Mouse (Mus musculus): ENCODE data around the gene Fars2.
"Not testable (repeated sequence)": the region's sequence is repeated elsewhere in the genome, so short reads cannot be mapped to it uniquely, and the experiment has no call there.

Fars2 gene

DNA sequence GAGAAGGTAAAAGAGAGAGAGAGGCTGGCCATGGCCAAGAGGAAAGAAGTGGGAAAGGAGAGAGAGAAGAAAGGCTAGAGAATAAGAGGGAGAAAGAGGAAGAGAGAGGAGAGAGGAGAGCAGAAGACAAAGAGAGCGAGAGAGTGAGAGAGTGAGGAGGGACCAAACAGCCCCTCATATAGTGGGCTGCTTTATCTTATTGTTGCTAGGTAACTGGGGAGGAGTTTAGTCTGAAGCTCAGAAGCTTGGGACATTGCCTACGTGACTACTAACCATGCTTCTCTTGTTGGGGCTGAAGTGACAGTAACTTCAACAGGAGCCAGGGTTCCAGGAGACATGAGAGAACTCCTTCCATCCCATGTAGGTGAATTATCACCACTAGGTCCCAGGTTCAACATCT, 55.8 kb downstream of the Fars2 start:
- not testable (repeated sequence) for H3K36me3 ChIP-seq (ENCODE audit: control insufficient read depth, insufficient read depth, low read length, poor library complexity, severe bottlenecking); DNase-seq (ENCODE audit: low read depth, low spot score); H3K27me3 ChIP-seq (ENCODE audit: control insufficient read depth, insufficient read depth, low read length, poor library complexity, severe bottlenecking)

DNA sequence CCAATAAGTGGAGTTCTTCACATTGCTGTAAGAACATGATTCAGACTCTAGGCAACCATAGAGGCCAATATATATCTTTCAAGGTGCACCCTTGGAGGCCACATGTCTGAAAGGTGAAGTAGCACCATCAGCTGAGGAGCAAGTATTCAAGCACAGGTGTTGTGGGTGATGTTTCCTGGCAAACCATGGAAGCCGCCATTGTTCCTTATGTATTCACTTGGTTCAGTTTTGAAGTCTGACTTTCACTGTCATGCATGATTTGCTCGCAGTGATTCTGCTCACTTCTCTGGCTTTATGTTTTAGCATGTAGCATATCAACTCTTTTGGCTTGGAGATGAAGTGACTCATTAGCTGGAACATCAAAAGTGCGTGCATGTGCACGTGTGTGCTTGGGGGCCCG, 56.9 kb downstream of the Fars2 start:
- no peak for DNase-seq (ENCODE audit: low read depth, low spot score)
- Histone ChIP-seq H3K27me3 (ENCODE audit: control insufficient read depth, insufficient read depth, low read length, poor library complexity, severe bottlenecking) (no peaks in the 10 kb centered on the region), H3K36me3 (ENCODE audit: control insufficient read depth, insufficient read depth, low read length, poor library complexity, severe bottlenecking) (no peaks in the 10 kb centered on the region)

DNA sequence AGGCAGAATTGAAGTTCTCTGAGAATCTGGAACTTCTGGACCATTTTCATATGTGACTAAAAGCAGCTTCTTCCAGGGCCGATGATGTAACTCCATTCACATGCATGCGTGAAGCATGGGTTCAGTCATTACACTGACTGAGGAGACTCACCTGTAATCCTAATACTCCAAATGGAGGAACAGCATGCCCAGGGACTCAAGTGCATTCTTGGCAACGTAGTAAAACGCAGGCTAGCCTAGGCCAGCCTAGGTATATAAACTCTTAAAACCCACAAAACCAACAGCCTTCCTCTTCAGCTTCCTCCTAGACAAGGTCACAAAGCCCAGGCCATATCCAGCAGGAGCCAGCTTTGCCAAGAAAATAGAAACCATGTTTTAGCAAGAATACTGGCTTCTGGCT, 57.6 kb downstream of the Fars2 start:
- DNase-seq (ENCODE audit: low read depth, low spot score): no peak
- Histone ChIP-seq H3K27me3 (ENCODE audit: control insufficient read depth, insufficient read depth, low read length, poor library complexity, severe bottlenecking) (no peaks in the 10 kb centered on the region), H3K36me3 (ENCODE audit: control insufficient read depth, insufficient read depth, low read length, poor library complexity, severe bottlenecking) (no peaks in the 10 kb centered on the region)

DNA sequence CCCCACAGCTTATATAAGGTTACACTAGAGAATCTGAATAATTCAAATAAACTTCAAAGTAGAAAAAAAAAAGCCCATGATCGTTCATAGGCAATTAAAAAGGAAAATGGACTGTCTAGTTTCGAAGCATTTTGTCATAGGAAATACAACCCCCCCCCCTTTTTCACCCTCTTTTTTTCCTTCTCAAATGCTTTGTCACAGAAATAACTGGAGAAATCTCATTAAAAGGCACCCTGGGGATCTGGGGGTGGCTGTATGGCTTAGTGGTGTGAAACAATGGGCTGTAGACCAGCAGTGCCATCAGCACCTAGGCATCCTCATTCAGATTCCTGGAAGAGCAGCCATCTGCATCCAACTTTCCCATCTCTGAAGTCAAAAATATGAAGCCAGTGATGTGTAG, 64.0 kb downstream of the Fars2 start:
- no peaks in the 10 kb centered on the region for H3K27me3 ChIP-seq (ENCODE audit: control insufficient read depth, insufficient read depth, low read length, poor library complexity, severe bottlenecking)
- DNase-seq (ENCODE audit: low read depth, low spot score): no peak

DNA sequence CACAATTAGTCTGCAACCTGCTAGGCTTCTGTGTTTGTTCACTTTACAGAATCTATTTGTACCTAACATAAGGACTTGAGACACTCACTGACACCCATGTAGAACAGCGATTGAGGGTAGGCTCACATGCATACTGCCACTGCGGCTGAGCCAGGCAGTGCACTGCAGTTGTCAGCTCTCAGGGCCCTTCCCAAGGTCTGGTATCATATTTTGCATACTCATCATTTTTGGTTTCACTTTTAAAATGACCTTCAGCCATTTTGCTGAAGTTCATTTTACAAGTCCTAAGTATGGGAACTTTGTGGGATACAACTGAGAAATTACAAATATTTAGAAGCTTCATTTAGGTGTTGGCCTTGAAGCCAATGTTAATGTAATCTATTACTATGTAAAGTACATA, 73.4 kb downstream of the Fars2 start:
- Histone ChIP-seq H3K36me3 (ENCODE audit: control insufficient read depth, insufficient read depth, low read length, poor library complexity, severe bottlenecking) (no peaks in the 10 kb centered on the region), H3K27me3 (ENCODE audit: control insufficient read depth, insufficient read depth, low read length, poor library complexity, severe bottlenecking) (no peaks in the 10 kb centered on the region)
- DNase-seq (ENCODE audit: low read depth, low spot score): peak; percentile 21

More for the DNA sequence above, 64.0 kb downstream of the Fars2 start:
- H3K36me3 ChIP-seq (ENCODE audit: control insufficient read depth, insufficient read depth, low read length, poor library complexity, severe bottlenecking): no peaks in the 10 kb centered on the region

DNA sequence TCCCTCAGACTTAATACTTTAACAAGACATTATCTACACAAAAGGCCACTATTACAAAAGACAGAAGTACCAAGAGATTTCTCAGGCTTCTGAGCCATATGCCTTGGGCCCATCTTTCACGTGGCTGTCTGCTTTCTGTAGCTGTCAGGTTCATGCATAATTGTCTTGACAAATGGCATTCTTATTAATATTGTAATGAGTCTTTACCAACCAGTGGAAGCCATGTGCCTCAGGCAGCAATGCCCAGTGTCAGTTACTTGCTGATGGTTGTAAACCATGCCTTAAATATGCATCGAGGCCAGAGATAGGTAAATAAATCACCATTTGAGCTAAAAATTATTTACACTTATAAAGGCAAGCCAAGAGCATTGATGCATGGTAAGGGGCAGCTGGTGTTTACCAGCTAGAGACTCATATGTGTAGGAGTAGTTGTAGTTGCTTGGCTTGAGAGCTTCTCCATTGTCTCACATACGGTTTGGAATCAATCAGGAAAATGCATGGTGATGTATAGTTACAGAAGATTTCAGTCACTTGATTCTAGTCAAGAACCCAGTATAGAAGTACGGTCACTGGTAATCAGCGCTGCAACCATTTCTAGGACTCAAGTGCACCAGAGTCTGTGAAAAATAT, 76.4 kb downstream of the Fars2 start:
- Histone ChIP-seq H3K27me3 (ENCODE audit: control insufficient read depth, insufficient read depth, low read length, poor library complexity, severe bottlenecking) (no peaks in the 10 kb centered on the region), H3K36me3 (ENCODE audit: control insufficient read depth, insufficient read depth, low read length, poor library complexity, severe bottlenecking) (no peaks in the 10 kb centered on the region)
- DNase-seq (ENCODE audit: low read depth, low spot score): no peak

DNA sequence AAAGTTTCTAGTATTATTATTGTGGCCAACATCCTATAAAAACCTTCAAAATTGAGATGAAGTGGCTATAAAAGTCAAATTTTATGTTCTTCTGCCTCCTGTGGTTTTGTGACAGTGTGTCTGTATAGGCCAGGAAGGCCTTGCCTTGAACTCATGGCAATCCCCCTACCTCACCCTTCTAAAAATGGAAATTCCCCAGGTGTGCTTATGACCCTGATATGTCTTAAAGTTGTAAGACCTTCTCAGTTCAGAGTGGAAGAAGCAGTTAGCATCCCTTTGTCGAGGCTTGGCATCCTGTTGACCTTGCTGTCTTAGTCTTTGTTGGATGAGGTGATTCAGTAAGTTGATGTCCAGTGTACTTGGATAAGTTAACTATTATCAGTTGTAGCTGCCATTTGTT, 82.1 kb downstream of the Fars2 start:
- Histone ChIP-seq H3K36me3 (ENCODE audit: control insufficient read depth, insufficient read depth, low read length, poor library complexity, severe bottlenecking) (no peaks in the 10 kb centered on the region), H3K27me3 (ENCODE audit: control insufficient read depth, insufficient read depth, low read length, poor library complexity, severe bottlenecking) (no peaks in the 10 kb centered on the region)
- no peak for DNase-seq (ENCODE audit: low read depth, low spot score)

DNA sequence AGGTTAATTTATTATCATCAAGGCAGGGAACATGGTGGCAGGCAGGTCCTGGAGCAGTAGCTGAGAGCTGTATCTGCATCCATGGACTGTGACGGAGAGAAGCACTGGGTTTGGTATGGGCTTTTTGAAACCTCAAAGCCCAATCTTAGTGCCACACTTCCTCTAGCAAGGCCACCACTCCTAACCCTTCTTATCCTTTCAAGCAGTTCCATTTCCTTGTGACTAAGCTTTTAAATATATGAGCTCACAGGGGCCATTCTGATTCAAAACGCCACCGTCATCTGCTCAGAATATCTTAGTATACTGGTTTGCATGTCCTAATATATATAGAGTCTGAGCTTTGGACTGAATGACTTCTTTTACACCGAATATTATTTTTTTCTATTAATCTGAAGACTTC, 83.2 kb downstream of the Fars2 start:
- no peak for DNase-seq (ENCODE audit: low read depth, low spot score)
- Histone ChIP-seq H3K27me3 (ENCODE audit: control insufficient read depth, insufficient read depth, low read length, poor library complexity, severe bottlenecking) (no peaks in the 10 kb centered on the region), H3K36me3 (ENCODE audit: control insufficient read depth, insufficient read depth, low read length, poor library complexity, severe bottlenecking) (no peaks in the 10 kb centered on the region)

DNA sequence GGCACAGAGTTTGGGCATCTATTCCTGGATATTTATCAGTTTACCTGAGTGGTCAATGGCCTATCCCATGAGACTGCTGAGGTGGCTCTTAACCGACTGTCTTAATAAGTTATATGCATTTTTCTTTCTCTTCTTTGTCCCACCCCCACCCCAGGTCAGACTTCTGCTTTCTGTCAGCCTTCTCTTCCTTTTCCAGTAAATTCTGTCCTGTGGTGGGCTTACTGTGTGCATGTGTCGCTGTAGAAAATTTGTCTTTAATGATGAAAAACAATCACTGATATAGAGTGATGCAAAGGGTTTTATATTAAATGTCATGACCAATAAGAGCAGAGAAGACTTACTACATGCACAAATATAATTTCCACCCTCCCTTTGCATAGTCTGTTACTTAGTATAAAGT, 85.3 kb downstream of the Fars2 start:
- no peaks in the 10 kb centered on the region for H3K36me3 ChIP-seq (ENCODE audit: control insufficient read depth, insufficient read depth, low read length, poor library complexity, severe bottlenecking)
- no peak for DNase-seq (ENCODE audit: low read depth, low spot score)
- H3K27me3 ChIP-seq (ENCODE audit: control insufficient read depth, insufficient read depth, low read length, poor library complexity, severe bottlenecking): no peaks in the 10 kb centered on the region

DNA sequence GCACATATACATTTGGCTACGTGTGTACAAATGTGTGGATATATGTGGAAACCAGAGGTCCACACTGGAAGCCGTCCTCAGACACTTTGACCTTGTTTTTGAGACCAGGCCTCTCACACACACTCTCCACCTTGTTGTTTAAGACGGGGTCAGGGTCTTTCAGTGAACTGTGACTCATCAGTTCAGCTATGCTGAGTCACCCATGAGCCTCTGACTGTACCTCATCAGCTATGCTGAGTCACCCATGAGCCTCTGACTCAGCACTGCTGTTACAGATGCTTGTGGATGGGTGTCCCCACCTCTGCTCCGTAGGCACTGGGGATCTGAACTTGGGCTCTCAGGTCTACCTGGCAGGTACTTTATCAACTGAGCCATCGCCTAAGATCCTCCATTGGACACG, 85.8 kb downstream of the Fars2 start:
- H3K27me3 ChIP-seq (ENCODE audit: control insufficient read depth, insufficient read depth, low read length, poor library complexity, severe bottlenecking): no peaks in the 10 kb centered on the region
- DNase-seq (ENCODE audit: low read depth, low spot score): no peak
- H3K36me3 ChIP-seq (ENCODE audit: control insufficient read depth, insufficient read depth, low read length, poor library complexity, severe bottlenecking): no peaks in the 10 kb centered on the region

DNA sequence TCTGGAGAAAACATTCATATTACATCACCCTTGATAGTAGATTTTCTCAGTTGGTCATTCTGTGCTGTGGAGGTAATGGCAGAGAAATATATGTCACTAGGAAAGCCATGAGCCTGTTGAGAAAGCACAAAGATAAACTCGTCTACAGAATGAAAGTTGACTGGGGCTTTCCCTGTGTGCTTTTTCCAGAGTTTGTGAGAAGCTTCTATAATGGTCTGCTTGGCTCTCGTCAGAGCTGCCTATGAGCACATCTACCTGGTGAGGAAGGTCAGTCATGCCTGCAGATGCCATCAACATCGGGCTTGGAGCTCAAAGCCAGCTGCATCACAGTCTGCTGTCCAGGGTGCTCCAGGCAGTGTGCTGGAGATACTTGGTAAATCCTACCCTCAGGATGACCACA, 87.1 kb downstream of the Fars2 start:
- Histone ChIP-seq H3K27me3 (ENCODE audit: control insufficient read depth, insufficient read depth, low read length, poor library complexity, severe bottlenecking) (no peaks in the 10 kb centered on the region), H3K36me3 (ENCODE audit: control insufficient read depth, insufficient read depth, low read length, poor library complexity, severe bottlenecking) (no peaks in the 10 kb centered on the region)
- DNase-seq (ENCODE audit: low read depth, low spot score): no peak

DNA sequence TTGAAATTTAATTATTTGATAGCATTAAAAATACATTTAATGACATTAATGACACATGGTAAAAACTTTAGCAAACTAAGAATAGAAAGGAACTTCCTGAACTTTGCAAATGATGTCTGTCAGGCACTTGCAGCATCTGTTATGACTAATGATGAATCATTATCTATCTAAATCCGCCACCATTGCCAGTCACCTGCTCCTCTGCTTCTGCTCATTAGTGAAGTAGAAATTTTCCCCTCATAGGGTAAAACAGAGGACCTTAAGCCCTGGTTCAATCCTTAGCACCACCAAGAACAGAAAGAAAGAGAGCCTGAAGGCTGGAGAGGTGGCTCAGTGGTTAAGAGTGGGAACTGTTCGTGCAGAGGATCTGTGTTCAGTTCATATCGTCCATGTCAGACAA, 93.8 kb downstream of the Fars2 start:
- DNase-seq (ENCODE audit: low read depth, low spot score): no peak
- H3K36me3 ChIP-seq (ENCODE audit: control insufficient read depth, insufficient read depth, low read length, poor library complexity, severe bottlenecking): no peaks in the 10 kb centered on the region

DNA sequence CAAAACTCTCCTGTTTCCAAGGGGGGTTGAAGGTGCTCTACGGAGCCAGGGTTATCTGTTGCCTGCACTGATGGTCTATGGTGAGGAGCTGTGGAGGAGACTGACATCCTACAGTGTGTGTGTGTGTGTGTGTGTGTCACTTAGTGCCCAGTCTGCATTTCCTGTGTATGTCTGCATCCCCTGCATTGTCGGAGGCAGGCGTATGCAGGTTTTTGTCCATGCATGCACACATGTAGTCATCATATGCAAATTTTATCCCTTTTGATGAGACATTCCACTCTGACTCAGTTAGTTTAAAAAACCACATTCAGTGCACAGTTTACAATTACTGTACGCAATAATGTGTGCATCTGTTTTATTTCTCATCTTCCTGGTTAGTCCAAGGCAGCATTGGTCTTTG, 96.8 kb downstream of the Fars2 start:
- DNase-seq (ENCODE audit: low read depth, low spot score): no peak
- Histone ChIP-seq H3K36me3 (ENCODE audit: control insufficient read depth, insufficient read depth, low read length, poor library complexity, severe bottlenecking) (no peaks in the 10 kb centered on the region), H3K27me3 (ENCODE audit: control insufficient read depth, insufficient read depth, low read length, poor library complexity, severe bottlenecking) (no peaks in the 10 kb centered on the region)

More for the DNA sequence above, 93.8 kb downstream of the Fars2 start:
- H3K27me3 ChIP-seq (ENCODE audit: control insufficient read depth, insufficient read depth, low read length, poor library complexity, severe bottlenecking): no peaks in the 10 kb centered on the region

DNA sequence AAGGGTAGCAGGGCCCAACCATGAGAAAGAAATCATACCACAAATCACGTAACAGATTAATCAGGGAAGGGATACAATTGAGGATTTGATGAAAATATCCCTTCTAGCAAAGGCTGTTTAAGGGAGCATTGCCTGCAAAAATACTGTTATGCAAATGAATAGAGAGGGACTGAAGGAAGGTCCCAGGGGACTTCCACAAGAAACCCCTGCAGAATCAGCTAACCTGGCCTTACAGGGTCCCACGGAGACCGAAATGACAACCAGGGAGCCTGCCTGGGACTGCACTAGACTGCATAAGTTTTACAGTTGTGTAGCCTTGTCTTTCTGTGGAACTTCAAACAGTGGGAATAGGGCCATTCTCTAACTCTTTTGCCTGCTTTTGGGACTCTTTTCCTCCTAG, 98.8 kb downstream of the Fars2 start:
- H3K36me3 ChIP-seq (ENCODE audit: control insufficient read depth, insufficient read depth, low read length, poor library complexity, severe bottlenecking): no peaks in the 10 kb centered on the region
- DNase-seq (ENCODE audit: low read depth, low spot score): no peak
- no peaks in the 10 kb centered on the region for H3K27me3 ChIP-seq (ENCODE audit: control insufficient read depth, insufficient read depth, low read length, poor library complexity, severe bottlenecking)

DNA sequence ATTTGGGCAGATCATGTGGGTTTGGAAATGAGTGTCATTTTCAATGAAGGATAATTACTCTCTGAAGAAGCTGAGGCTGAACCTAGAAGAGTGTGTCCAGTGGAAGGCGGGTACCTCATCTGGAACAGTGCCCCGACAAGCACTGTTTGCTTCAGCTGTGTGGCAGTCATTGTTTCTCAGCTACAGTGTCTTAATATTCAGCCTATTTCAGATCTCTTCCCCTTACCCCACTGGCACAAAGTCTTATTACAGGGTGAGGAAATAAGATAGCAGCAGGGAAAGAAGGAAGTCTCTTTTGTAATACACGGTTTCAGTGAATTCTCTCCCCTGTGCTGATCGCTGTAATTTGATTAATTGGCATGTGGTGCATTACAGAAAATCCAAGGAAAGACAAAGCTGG, 101.1 kb downstream of the Fars2 start:
- Histone ChIP-seq H3K36me3 (ENCODE audit: control insufficient read depth, insufficient read depth, low read length, poor library complexity, severe bottlenecking) (no peaks in the 10 kb centered on the region), H3K27me3 (ENCODE audit: control insufficient read depth, insufficient read depth, low read length, poor library complexity, severe bottlenecking) (no peaks in the 10 kb centered on the region)
- DNase-seq (ENCODE audit: low read depth, low spot score): no peak

DNA sequence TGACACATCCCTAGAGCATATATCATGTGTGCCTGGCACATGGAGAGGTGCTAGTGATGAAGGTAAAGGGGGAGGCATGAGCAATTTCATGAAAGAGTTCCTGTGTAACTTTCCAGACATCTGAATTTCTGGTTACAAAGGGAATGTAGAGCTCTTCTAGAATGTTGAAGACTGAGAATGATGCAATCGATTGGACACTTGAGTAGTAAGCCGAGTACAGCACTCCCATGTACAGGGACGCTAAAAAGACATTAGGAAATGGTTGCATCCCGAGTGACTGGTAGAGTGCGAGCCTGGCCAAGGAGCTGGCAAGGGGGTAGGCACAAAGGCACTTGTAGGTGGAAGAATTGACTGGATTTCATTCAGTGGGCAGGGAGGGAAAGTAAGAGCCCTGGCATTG, 102.3 kb downstream of the Fars2 start:
- Histone ChIP-seq H3K27me3 (ENCODE audit: control insufficient read depth, insufficient read depth, low read length, poor library complexity, severe bottlenecking) (no peaks in the 10 kb centered on the region), H3K36me3 (ENCODE audit: control insufficient read depth, insufficient read depth, low read length, poor library complexity, severe bottlenecking) (no peaks in the 10 kb centered on the region)
- DNase-seq (ENCODE audit: low read depth, low spot score): no peak
